Mouse (Mus musculus) stomach, postnatal 0 days (tissue): ENCODE data around the gene Fntb. TPM values are rescaled to one million over a fixed set of nuclear protein-coding genes. Genes with fewer than 3 reads are reported as not detected.
A peak's percentile ranks its signal among the peaks of the same experiment; 100 is the strongest.

Experiments
- ATAC-seq: fragments of 200-750 bp; cut with Nextera tagmentation; 2 replicates; pipeline ENCODE4 v1.8.0; 2017; ENCODE audit not compliant: low FRiP score, low TSS enrichment
- DNase-seq: peaks from one replicate; pipeline ENCODE4 v3.0.0-alpha.2; 2016; ENCODE audit warnings: low spot score
- H3K27ac ChIP-seq: fragments of 300-500 bp; sonication (generic); replicated peaks from 2 replicates; pipeline ENCODE4 v1.5.1; 2014; ENCODE audit warnings: mild to moderate bottlenecking, control low read depth
- H3K27me3 ChIP-seq: fragments of 300-500 bp; sonication (generic); 2 replicates; pipeline ENCODE4 v1.6.1; 2014; ENCODE audit warnings: low read length; ENCODE audit not compliant: control insufficient read depth, insufficient read depth
- H3K36me3 ChIP-seq: fragments of 300-500 bp; sonication (generic); 2 replicates; pipeline ENCODE4 v1.6.1; 2014; ENCODE audit warnings: low read length, mixed read lengths; ENCODE audit not compliant: control insufficient read depth, insufficient read depth
- H3K4me1 ChIP-seq: fragments of 300-500 bp; sonication (generic); replicated peaks from 2 replicates; pipeline ENCODE4 v1.6.1; 2014; ENCODE audit warnings: antibody characterized with exemption; ENCODE audit not compliant: control insufficient read depth, insufficient read depth
- H3K4me2 ChIP-seq: fragments of 300-500 bp; sonication (generic); replicated peaks from 2 replicates; pipeline ENCODE4 v1.6.1; 2014; ENCODE audit warnings: low read depth, mild to moderate bottlenecking, control low read depth, moderate library complexity
- H3K4me3 ChIP-seq: fragments of 300-500 bp; sonication (generic); 2 replicates; pipeline ENCODE4 v1.5.1; 2014; ENCODE audit warnings: low read depth, low read length, control low read depth
- H3K9ac ChIP-seq: fragments of 300-500 bp; sonication (generic); 2 replicates; pipeline ENCODE4 v1.6.1; 2014; ENCODE audit warnings: mild to moderate bottlenecking, low read length, control low read depth, mixed read lengths
- H3K9me3 ChIP-seq: fragments of 300-500 bp; sonication (generic); 2 replicates; pipeline ENCODE4 v1.6.1; 2016; ENCODE audit warnings: low read length; ENCODE audit not compliant: control insufficient read depth
- CTCF ChIP-seq: IDR thresholded peaks from 2 replicates; pipeline ENCODE4 v1.5.1; 2016; ENCODE audit warnings: antibody characterized with exemption, low read depth, mild to moderate bottlenecking, moderate library complexity
- EP300 ChIP-seq: optimal IDR thresholded peaks from 2 replicates; pipeline ENCODE3; 2016; ENCODE audit warnings: antibody characterized with exemption
- WGBS: fragments of 180-500 bp; shearing (Covaris S2); extraction: QIAGEN DNeasy Blood & Tissue Kit; methylation state at CpG from one replicate; pipeline ENCODE4 v1.1.7; 2014; 5-methylcytosine and 5-hydroxymethylcytosine counted together
- polyA plus RNA-seq: library from polyadenylated mRNA; unstranded; fragments of >200 nt; fragmentation: Nextera tagmentation; extraction: Ambion mirVana; gene quantifications from 2 replicates; pipeline ENCODE4 v1.2.1, GENCODE M21; 2015

Fntb gene
- polyA plus RNA-seq, 1 experiment from 2014 or later, result 22.4 TPM

DNA sequence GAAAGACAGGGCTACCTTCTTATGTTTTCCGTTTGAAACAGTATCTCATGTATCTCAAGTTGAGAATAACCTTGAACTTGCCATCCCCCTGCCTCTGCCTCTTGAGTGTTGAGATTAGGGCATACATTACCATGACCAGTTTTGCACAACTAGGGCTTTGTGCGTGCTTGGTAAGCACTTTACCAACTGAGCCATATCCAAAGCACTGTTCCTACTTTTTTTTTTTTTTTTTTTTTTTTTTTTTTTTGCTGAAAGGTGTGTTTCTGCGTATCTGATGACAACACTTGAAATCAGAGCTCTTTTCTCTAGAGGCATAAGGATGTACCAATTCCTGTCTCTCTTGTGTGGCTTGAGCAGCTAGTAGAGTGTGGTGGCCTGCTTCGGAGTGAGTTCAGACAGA is 131.2 kb downstream of the Fntb start:
- Histone ChIP-seq H3K9ac (no peak overlapping the region), H3K4me1 (no peaks in the 10 kb centered on the region), H3K9me3 (no peaks in the 10 kb centered on the region), H3K4me3 (no peak overlapping the region), H3K27me3 (no peaks in the 10 kb centered on the region), H3K27ac (no peak overlapping the region), H3K36me3 (no peaks in the 10 kb centered on the region), H3K4me2 (no peak overlapping the region)
- DNase-seq (no peak), ATAC-seq (no peak)
- 95% methylated on average over 4 of the region's 4 CpGs for WGBS
- no peak for TF ChIP-seq EP300
- no peak for TF ChIP-seq CTCF

DNA sequence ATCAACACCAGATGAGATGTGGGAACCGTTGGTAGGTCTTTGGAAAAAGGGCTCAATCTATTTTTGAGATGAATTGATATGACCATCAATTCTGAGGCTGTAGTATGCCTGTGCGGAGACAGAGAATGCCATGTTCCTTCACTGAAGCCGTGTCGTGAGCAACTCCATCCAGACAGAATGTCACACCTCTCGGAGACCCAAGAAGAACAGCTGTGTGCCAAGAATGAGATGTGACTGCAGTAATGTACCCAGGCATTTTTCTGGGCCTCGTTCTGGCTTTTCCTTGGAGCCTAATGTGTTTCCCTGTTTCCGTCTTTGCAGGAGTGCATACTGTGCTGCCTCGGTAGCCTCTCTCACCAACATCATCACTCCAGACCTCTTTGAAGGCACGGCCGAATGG is 131.6 kb downstream of the Fntb start:
- no peaks in the 10 kb centered on the region for H3K9me3 ChIP-seq
- DNase-seq (no peak), ATAC-seq (no peak)
- TF ChIP-seq CTCF (no peak), EP300 (no peak)
- 86% methylated on average over 10 of the region's 10 CpGs for WGBS
- no peaks in the 10 kb centered on the region for H3K4me1 ChIP-seq
- no peak overlapping the region for H3K9ac ChIP-seq
- H3K27ac ChIP-seq, result no peak overlapping the region
- no peaks in the 10 kb centered on the region for H3K36me3 ChIP-seq
- no peaks in the 10 kb centered on the region for H3K27me3 ChIP-seq
- no peak overlapping the region for H3K4me2 ChIP-seq
- H3K4me3 ChIP-seq, result no peak overlapping the region

DNA sequence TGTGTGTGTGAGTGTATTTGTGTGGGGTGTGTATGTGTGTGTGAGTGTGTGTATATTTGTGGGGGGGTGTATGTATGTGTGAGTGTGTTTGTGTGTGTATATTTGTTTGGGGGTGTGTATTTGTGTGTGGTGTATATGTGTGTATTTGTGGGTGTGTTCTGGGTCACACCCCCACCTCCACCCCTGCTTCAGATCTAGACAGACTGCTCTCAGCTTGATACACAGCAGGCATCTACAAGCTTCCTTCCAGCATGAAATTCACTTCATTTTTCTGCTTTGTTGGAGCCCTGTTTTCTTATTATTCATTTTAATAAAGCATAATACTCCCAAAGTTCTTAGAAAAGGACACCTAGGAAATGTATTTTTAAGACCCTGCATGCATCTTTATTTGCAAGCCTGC is 132.8 kb downstream of the Fntb start:
- no peak overlapping the region for H3K4me2 ChIP-seq
- no peak overlapping the region for H3K27ac ChIP-seq
- H3K9ac ChIP-seq, result no peak overlapping the region
- no peaks in the 10 kb centered on the region for H3K9me3 ChIP-seq
- no peak overlapping the region for H3K4me3 ChIP-seq
- H3K27me3 ChIP-seq, result no peaks in the 10 kb centered on the region
- ATAC-seq (no peak), DNase-seq (no peak)
- H3K36me3 ChIP-seq, result no peaks in the 10 kb centered on the region
- H3K4me1 ChIP-seq, result no peaks in the 10 kb centered on the region
- TF ChIP-seq CTCF (no peak), EP300 (no peak)

DNA sequence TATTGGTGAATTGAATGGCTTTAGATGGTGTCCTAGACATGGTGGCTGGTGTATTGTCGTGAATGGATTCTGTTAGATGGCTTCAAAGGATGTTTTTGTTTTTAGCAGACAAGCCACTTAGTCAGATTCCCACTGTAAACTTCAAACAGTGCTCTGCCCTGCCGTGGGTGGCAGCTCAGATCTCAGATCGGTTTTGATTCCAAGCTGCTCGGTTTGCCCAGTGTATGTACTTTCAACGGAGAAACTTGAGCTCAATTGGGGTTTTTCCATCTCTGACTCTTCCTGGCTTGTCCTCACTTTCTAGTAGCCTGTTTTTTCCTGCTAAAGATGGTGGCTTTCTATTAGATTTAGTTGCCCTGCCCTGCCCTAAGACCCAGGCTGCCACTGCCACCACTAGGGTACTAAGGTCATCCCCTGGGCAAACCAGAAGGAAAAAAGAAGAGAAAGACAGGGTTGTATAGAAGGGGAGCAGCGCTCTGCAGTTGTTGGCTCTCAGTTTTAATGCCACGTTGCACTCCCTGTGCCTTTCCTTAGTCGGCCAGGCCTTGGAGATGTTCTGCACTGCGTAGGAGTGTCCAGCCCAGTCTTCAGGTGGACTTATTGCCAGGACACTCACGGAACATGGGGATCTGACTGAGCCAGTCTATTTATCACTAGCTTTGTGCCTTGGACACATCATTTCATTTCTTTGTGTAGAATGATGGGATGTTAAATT is 134.0 kb downstream of the Fntb start:
- H3K27ac ChIP-seq, result no peak overlapping the region
- no peak overlapping the region for H3K9ac ChIP-seq
- ATAC-seq (no peak), DNase-seq (no peak)
- no peaks in the 10 kb centered on the region for H3K36me3 ChIP-seq
- WGBS, result 94% methylated on average over 10 of the region's 10 CpGs
- H3K4me1 ChIP-seq, result no peaks in the 10 kb centered on the region
- H3K4me2 ChIP-seq, result no peak overlapping the region
- H3K27me3 ChIP-seq, result no peaks in the 10 kb centered on the region
- H3K4me3 ChIP-seq, result no peak overlapping the region
- TF ChIP-seq CTCF (no peak), EP300 (no peak)
- no peaks in the 10 kb centered on the region for H3K9me3 ChIP-seq

DNA sequence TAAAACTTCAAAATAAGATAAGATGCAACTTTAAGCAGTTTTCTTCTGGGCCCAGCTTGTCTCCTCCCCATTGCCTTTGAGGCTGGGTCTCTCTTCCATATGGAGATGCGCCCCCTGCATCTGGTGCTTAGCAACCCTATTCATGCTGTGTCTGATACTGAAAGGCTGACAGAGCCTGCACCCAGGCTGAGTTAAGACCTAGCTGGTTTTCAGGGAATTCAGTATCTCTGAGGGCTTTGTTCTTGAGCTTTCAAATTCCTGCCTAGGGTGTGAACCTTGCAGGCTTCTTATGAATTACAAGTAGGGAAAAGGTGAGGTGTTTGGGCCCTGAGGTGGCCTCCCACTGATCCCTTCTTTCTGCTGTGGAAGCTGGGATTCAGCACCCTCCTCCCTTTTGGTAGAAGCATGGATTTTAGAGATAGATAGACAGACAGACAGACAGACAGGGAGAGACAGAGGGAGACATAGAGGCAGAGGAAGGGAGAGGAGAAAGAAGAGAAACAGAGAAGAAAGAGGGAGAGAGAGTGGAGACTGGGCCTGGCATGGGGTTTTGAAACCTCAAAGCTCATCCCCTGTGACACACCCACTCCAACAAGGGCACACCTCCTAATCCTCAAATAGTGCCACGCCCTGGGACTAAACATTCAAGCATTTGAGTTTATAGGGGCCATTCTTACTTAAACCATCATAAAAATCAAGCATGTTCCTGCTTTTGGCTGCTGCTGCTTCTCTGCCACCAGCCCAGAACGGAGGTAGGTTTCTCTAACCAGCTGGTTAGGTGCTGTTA is 136.3 kb downstream of the Fntb start:
- Histone ChIP-seq H3K27me3 (no peaks in the 10 kb centered on the region), H3K9ac (no peak overlapping the region), H3K4me3 (no peak overlapping the region), H3K36me3 (no peaks in the 10 kb centered on the region), H3K4me1 (no peaks in the 10 kb centered on the region), H3K9me3 (no peaks in the 10 kb centered on the region), H3K4me2 (no peak overlapping the region), H3K27ac (peak overlapping the region; percentile 61)
- ATAC-seq (no peak), DNase-seq (no peak)
- no peak for TF ChIP-seq CTCF
- TF ChIP-seq EP300, result no peak
- WGBS, result 76% methylated on average over 3 of the region's 3 CpGs

DNA sequence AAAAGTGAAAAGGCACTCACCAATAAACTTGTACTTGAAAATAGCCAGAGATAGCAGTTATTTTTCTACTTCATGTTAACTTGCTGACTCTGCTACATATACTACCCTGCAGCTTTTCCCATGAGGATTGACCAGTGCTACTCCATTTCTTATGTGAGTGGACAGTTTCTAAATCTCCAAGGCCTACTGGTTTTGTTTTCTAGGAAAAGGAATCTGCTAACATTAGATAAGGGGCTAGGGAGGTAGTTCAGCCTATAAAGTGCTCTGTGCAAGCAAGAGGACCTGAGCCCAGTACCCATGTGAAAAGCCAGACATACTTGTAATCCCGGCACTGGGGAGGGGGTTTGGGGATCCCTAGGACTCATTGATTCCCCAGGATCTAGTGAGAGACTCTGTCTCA is 140.9 kb downstream of the Fntb start:
- no peaks in the 10 kb centered on the region for H3K9me3 ChIP-seq
- H3K4me3 ChIP-seq, result no peak overlapping the region
- H3K4me2 ChIP-seq, result no peak overlapping the region
- no peaks in the 10 kb centered on the region for H3K27me3 ChIP-seq
- TF ChIP-seq EP300 (no peak), CTCF (no peak)
- no peak overlapping the region for H3K27ac ChIP-seq
- no peak overlapping the region for H3K9ac ChIP-seq
- no peak for ATAC-seq
- H3K36me3 ChIP-seq, result no peaks in the 10 kb centered on the region
- H3K4me1 ChIP-seq, result no peaks in the 10 kb centered on the region
- 81% methylated on average over 1 of the region's 1 CpGs for WGBS
- DNase-seq, result no peak
